In genomic region chr6:113103765-113104164, GRCm38 (mm10) we compare ENCODE assay signal across 9 mouse cellular contexts. TPM values are rescaled to one million over a fixed set of nuclear protein-coding genes. Genes with fewer than 3 reads are reported as not detected.
A peak's percentile ranks its signal among the peaks of the same experiment; 100 is the strongest.
DNase-seq lines count a peak whose midpoint lies in the region; ATAC-seq and TF ChIP-seq lines count a peak whose summit lies in the region.
"Had no signal": no experiment of that assay in that cellular context is flagged by ENCODE, and none has a peak within 500 bp of the region (broad histone marks: within the 10 kb centered on the region; RNA-seq: fewer than 3 reads in every experiment).

No protein-coding gene starts in this region.

- peak; percentile 48 to 60 for DNase-seq in heart, postnatal 10 days
- DNase-seq in heart, embryonic 10.5 days (ENCODE audit: low spot score), result no peak
- DNase-seq in B cell, adult 2 months, result peak; percentile 79 to 85
- DNase-seq in ZHBTc4 (ENCODE audit: low read depth, low spot score), result peak; percentile 74
- peak; percentile 30 for DNase-seq in embryo, embryonic 11.5 days (ENCODE audit: low read depth, low spot score)
- DNase-seq in liver, adult 2 months (ENCODE audit: extremely low read depth, low read depth, low spot score), result peak; percentile 51
- peak; percentile 46 for DNase-seq in neural tube, embryonic 11.5 days (ENCODE audit: low spot score)
- DNase-seq in Muller cell, postnatal 12 days (ENCODE audit: inconsistent ontology term), result no peak

- no peak for ATAC-seq in neural tube, embryonic 11.5 days (ENCODE audit: insufficient read depth, low FRiP score, low TSS enrichment)

- H3K79me2 ChIP-seq in liver, adult 2 months (ENCODE audit: control insufficient read depth, insufficient read depth, low read length), result peaks cover 16% of the 10 kb centered on the region; the same call in 1 of the 2 replicates

- no peaks in the 10 kb centered on the region for H3K9me3 ChIP-seq in heart, embryonic 10.5 days
- H3K9me3 ChIP-seq in neural tube, embryonic 11.5 days (ENCODE audit: control insufficient read depth, low read length), result no peaks in the 10 kb centered on the region
- H3K9me3 ChIP-seq: embryonic facial prominence, embryonic 13.5 days had no signal

- TF ChIP-seq POLR2A in liver, adult 2 months (IDR thresholded peaks at IDR 0.05; ENCODE audit: extremely low read depth, insufficient read depth, low read length), result no peak

- no peak overlapping the region for H3K4me2 ChIP-seq in neural tube, embryonic 11.5 days (ENCODE audit: low read depth)
- H3K4me2 ChIP-seq: embryonic facial prominence, embryonic 13.5 days had no signal

- peak; percentile 26; the same call in 1 of the 2 replicates for TF ChIP-seq CTCF in liver, adult 2 months (IDR thresholded peaks at IDR 0.05; ENCODE audit: low read depth, low read length)

- no peak overlapping the region for H3K4me3 ChIP-seq in heart, embryonic 10.5 days
- H3K4me3 ChIP-seq in liver, adult 2 months (ENCODE audit: insufficient read depth, low read depth, low read length), result no peak overlapping the region
- H3K4me3 ChIP-seq in neural tube, embryonic 11.5 days (ENCODE audit: low read depth, low read length), result no peak overlapping the region
- H3K4me3 ChIP-seq: embryonic facial prominence, embryonic 13.5 days had no signal

- no peak overlapping the region for H3K9ac ChIP-seq in liver, adult 2 months (ENCODE audit: low read depth, low read length)
- no peak overlapping the region for H3K9ac ChIP-seq in neural tube, embryonic 11.5 days (ENCODE audit: low read length)
- H3K9ac ChIP-seq: embryonic facial prominence, embryonic 13.5 days had no signal

- H3K36me3 ChIP-seq in heart, embryonic 10.5 days, result peaks cover 21% of the 10 kb centered on the region
- H3K36me3 ChIP-seq in liver, adult 2 months (ENCODE audit: control insufficient read depth, insufficient read depth, low read length), result peaks cover 13% of the 10 kb centered on the region
- 0 out of 2 replicates have a peak, but pooled peaks cover 3% of the 10 kb centered on the region for H3K36me3 ChIP-seq in neural tube, embryonic 11.5 days (ENCODE audit: control insufficient read depth, insufficient read depth, low read length)

- intact Hi-C loops in heart, postnatal 10 days (cut with DNase I), result loop anchor here (1.0 to 5.0 kb wide), 2 partner anchors 65 to 406 kb away; partner anchors contain the start of gene Rad18

- H3K4me1 ChIP-seq in heart, embryonic 10.5 days, result peaks cover 7% of the 10 kb centered on the region; the same call in 1 of the 2 replicates
- H3K4me1 ChIP-seq in liver, adult 2 months (ENCODE audit: control insufficient read depth, insufficient read depth, low read length), result peaks cover 19% of the 10 kb centered on the region; the same call in 1 of the 2 replicates
- H3K4me1 ChIP-seq in neural tube, embryonic 11.5 days (ENCODE audit: control insufficient read depth, insufficient read depth, low read length), result no peaks in the 10 kb centered on the region

- H3K27ac ChIP-seq in heart, embryonic 10.5 days, result no peak overlapping the region
- H3K27ac ChIP-seq in liver, adult 2 months (replicated peaks; ENCODE audit: insufficient read depth, low read depth, low read length), result no peak overlapping the region
- H3K27ac ChIP-seq in neural tube, embryonic 11.5 days (ENCODE audit: low read depth, low read length), result no peak overlapping the region
- H3K27ac ChIP-seq: embryonic facial prominence, embryonic 13.5 days had no signal

- H3K27me3 ChIP-seq in heart, embryonic 10.5 days (ENCODE audit: insufficient read depth, poor library complexity, severe bottlenecking), result no peaks in the 10 kb centered on the region
- no peaks in the 10 kb centered on the region for H3K27me3 ChIP-seq in liver, adult 2 months (ENCODE audit: control insufficient read depth, insufficient read depth, low read length)
- no peaks in the 10 kb centered on the region for H3K27me3 ChIP-seq in neural tube, embryonic 11.5 days (ENCODE audit: control insufficient read depth, insufficient read depth, low read length)
- H3K27me3 ChIP-seq: embryonic facial prominence, embryonic 13.5 days had no signal

RNA-seq across cellular contexts. Expression of gene Setd5, which starts 26.6 kb away (rescaled TPM):
- 10 to 100 TPM; 70.3 to 74.2 TPM for total RNA-seq in heart, postnatal 10 days (2021)
- polyA plus RNA-seq in heart, embryonic 10.5 days (2016; fragmentation: Nextera tagmentation; extraction: Ambion mirVana), result 69.8 and 82.2 TPM in 2 replicates
- 28.1 and 35.4 TPM in 2 replicates for total RNA-seq in liver, adult 2 months (2014; rRNA removed)
- polyA plus RNA-seq in liver, adult 2 months (2012; rRNA removed), result 8.8 and 11.8 TPM in 2 replicates
- 74.9 and 78.5 TPM in 2 replicates for polyA plus RNA-seq in neural tube, embryonic 11.5 days (2014; fragmentation: Nextera tagmentation; extraction: Ambion mirVana)

RNA-seq across cellular contexts. Expression of gene Thumpd3, which starts 57.7 kb away (rescaled TPM):
- 10 to 100 TPM; 20.3 to 21.8 TPM for total RNA-seq in heart, postnatal 10 days (2021)
- polyA plus RNA-seq in heart, embryonic 10.5 days (2016; fragmentation: Nextera tagmentation; extraction: Ambion mirVana), result 51.7 and 54.8 TPM in 2 replicates
- total RNA-seq in liver, adult 2 months (2014; rRNA removed), result 20.1 and 21.8 TPM in 2 replicates
- 5.3 and 6.3 TPM in 2 replicates for polyA plus RNA-seq in liver, adult 2 months (2012; rRNA removed)
- polyA plus RNA-seq in neural tube, embryonic 11.5 days (2014; fragmentation: Nextera tagmentation; extraction: Ambion mirVana), result 50.4 and 52.9 TPM in 2 replicates

Comparison
In these comparisons a context has a peak if more than half of its experiments do, and no peak if none do; other contexts are left out.
1. DNase-seq: peak in heart, postnatal 10 days (2 of 2), B cell, adult 2 months (2 of 2), ZHBTc4 (single experiment), embryo, embryonic 11.5 days (single experiment), liver, adult 2 months (single experiment) and neural tube, embryonic 11.5 days (single experiment); none in heart, embryonic 10.5 days (single experiment) and Muller cell, postnatal 12 days (single experiment).